Mouse (Mus musculus) heart, adult 2 months (tissue): ENCODE results near the gene Ggct.

Experiments
- CTCF ChIP-seq: fragments of 200-600 bp; IDR thresholded peaks from 2 replicates; pipeline ENCODE4 v1.8.1; 2022; ENCODE audit warnings: antibody characterized with exemption, mild to moderate bottlenecking, moderate library complexity
- EP300 ChIP-seq: fragments of 200-500 bp; IDR thresholded peaks from 2 replicates; pipeline ENCODE4 v1.6.1; 2011; ENCODE audit warnings: low read depth, low read length, control low read depth; ENCODE audit not compliant: insufficient read depth

- TF ChIP-seq CTCF: no peak
- TF ChIP-seq EP300: no peak
These were observed 56.3 kb downstream of the Ggct start for GRCm38 (mm10) chr6:54936496-54936895.
